10 mouse cellular contexts compared by ENCODE assay signal in the genomic region with DNA sequence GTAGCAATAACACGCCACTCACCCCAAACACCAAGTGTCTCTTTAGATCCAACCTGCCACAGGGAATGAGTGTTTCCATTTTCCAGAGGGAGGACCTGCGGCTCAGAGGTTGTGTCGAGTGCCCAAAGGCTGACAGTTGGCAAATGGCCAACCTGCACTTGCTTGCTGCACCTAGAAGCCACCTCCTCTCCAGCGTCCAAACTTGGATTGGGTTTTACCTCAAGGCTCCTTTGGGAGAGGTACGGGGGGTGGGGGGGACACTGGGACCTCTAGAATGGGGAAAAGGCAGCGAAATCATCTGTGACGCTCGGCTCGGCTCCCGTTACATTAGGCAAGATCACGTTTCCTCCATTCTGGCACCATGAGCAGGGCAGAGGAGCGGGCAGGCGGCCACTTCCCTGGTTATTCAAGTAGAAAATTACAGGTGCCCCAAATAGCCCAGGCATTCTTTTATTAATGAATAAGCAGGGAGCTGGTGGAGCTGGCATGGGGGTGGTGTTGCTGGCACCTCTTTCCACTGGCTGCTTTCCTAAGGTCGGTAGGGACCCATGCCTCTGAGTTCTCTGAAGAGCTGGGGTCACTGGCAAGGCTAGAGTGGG. TPM values are rescaled to one million over a fixed set of nuclear protein-coding genes. Genes with fewer than 3 reads are reported as not detected.
DNase-seq lines count a peak whose midpoint lies in the region; ATAC-seq and TF ChIP-seq lines count a peak whose summit lies in the region.
"Had no signal": no experiment of that assay in that cellular context is flagged by ENCODE, and none has a peak within 500 bp of the region (broad histone marks: within the 10 kb centered on the region; RNA-seq: fewer than 3 reads in every experiment).

No protein-coding gene starts in this region.

- no peak; the same call in 1 of the 2 replicates for ATAC-seq in embryonic facial prominence, embryonic 13.5 days (ENCODE audit: insufficient number of reproducible peaks, insufficient read depth, low FRiP score, low TSS enrichment, low read depth)
- ATAC-seq in stomach, postnatal 0 days (ENCODE audit: low FRiP score, low TSS enrichment) = no peak
- no peak for ATAC-seq in intestine, postnatal 0 days

- 63% methylated on average over 14 of the region's 14 CpGs for WGBS in embryonic facial prominence, embryonic 13.5 days
- WGBS in embryonic facial prominence, embryonic 10.5 days = 89% methylated on average over 14 of the region's 14 CpGs
- 78% methylated on average over 14 of the region's 14 CpGs for WGBS in stomach, postnatal 0 days
- WGBS in intestine, postnatal 0 days = 87% methylated on average over 14 of the region's 14 CpGs

- no peak overlapping the region for H3K4me2 ChIP-seq in embryonic facial prominence, embryonic 13.5 days
- no peak overlapping the region for H3K4me2 ChIP-seq in stomach, postnatal 0 days (replicated peaks; ENCODE audit: low read depth)
- H3K4me2 ChIP-seq in intestine, postnatal 0 days (replicated peaks; ENCODE audit: low read depth) = no peak overlapping the region

- 0 out of 2 replicates have a peak overlapping the region, but pooled peaks have one; percentile 36 for H3K27ac ChIP-seq in embryonic facial prominence, embryonic 13.5 days
- H3K27ac ChIP-seq in embryonic facial prominence, embryonic 10.5 days (replicated peaks) = no peak overlapping the region
- no peak overlapping the region for H3K27ac ChIP-seq in stomach, postnatal 0 days (replicated peaks)
- H3K27ac ChIP-seq in intestine, postnatal 0 days (ENCODE audit: low read depth, low read length) = no peak overlapping the region
- H3K27ac ChIP-seq: limb, embryonic 10.5 days; midbrain, embryonic 10.5 days had no signal

- H3K9ac ChIP-seq in embryonic facial prominence, embryonic 13.5 days = no peak overlapping the region
- H3K9ac ChIP-seq in stomach, postnatal 0 days (ENCODE audit: low read length) = no peak overlapping the region
- no peak overlapping the region for H3K9ac ChIP-seq in intestine, postnatal 0 days (ENCODE audit: low read depth, low read length)

- H3K36me3 ChIP-seq in embryonic facial prominence, embryonic 13.5 days = no peaks in the 10 kb centered on the region
- H3K36me3 ChIP-seq in embryonic facial prominence, embryonic 10.5 days (replicated peaks) = no peaks in the 10 kb centered on the region
- H3K36me3 ChIP-seq in stomach, postnatal 0 days (ENCODE audit: control insufficient read depth, insufficient read depth, low read length) = no peaks in the 10 kb centered on the region
- no peaks in the 10 kb centered on the region for H3K36me3 ChIP-seq in intestine, postnatal 0 days (ENCODE audit: control insufficient read depth, insufficient read depth)
- H3K36me3 ChIP-seq: limb, embryonic 10.5 days; midbrain, embryonic 10.5 days had no signal

- peaks cover 32% of the 10 kb centered on the region for H3K4me1 ChIP-seq in embryonic facial prominence, embryonic 13.5 days
- peaks cover 42% of the 10 kb centered on the region for H3K4me1 ChIP-seq in embryonic facial prominence, embryonic 10.5 days
- H3K4me1 ChIP-seq in stomach, postnatal 0 days (replicated peaks; ENCODE audit: control insufficient read depth, insufficient read depth) = no peaks in the 10 kb centered on the region
- H3K4me1 ChIP-seq in intestine, postnatal 0 days (replicated peaks; ENCODE audit: control insufficient read depth, insufficient read depth, low read length) = no peaks in the 10 kb centered on the region

- DNase-seq in embryonic facial prominence, embryonic 10.5 days (ENCODE audit: low spot score) = no peak
- DNase-seq in ovary, adult 18-20 months (ENCODE audit: low spot score) = peak; percentile 15
- DNase-seq in ovary, postnatal 10 days (ENCODE audit: low spot score) = no peak
- peak; percentile 95 to 98 for DNase-seq in kidney, adult 8-10 months
- DNase-seq in stomach, postnatal 0 days (ENCODE audit: low spot score) = no peak
- DNase-seq in yolk sac, embryonic 10.5 days (ENCODE audit: low spot score) = no peak

- no peak for TF ChIP-seq CTCF in stomach, postnatal 0 days (IDR thresholded peaks at IDR 0.05; ENCODE audit: low read depth)
- no peak for TF ChIP-seq CTCF in intestine, postnatal 0 days (IDR thresholded peaks at IDR 0.05; ENCODE audit: low read depth)

- no peak for TF ChIP-seq EP300 in stomach, postnatal 0 days (optimal IDR thresholded peaks at IDR 0.05)

- no peaks in the 10 kb centered on the region for H3K27me3 ChIP-seq in embryonic facial prominence, embryonic 13.5 days
- no peaks in the 10 kb centered on the region for H3K27me3 ChIP-seq in embryonic facial prominence, embryonic 10.5 days (replicated peaks; ENCODE audit: low read depth, poor library complexity, severe bottlenecking)
- no peaks in the 10 kb centered on the region for H3K27me3 ChIP-seq in stomach, postnatal 0 days (ENCODE audit: control insufficient read depth, insufficient read depth, low read length)
- no peaks in the 10 kb centered on the region for H3K27me3 ChIP-seq in intestine, postnatal 0 days (replicated peaks; ENCODE audit: control insufficient read depth, insufficient read depth, low read length)

- no peaks in the 10 kb centered on the region for H3K9me3 ChIP-seq in embryonic facial prominence, embryonic 13.5 days
- H3K9me3 ChIP-seq in embryonic facial prominence, embryonic 10.5 days = no peaks in the 10 kb centered on the region
- H3K9me3 ChIP-seq in stomach, postnatal 0 days (ENCODE audit: control insufficient read depth, low read length) = no peaks in the 10 kb centered on the region
- no peaks in the 10 kb centered on the region for H3K9me3 ChIP-seq in intestine, postnatal 0 days (ENCODE audit: control insufficient read depth)
- H3K9me3 ChIP-seq: limb, embryonic 10.5 days; midbrain, embryonic 10.5 days had no signal

- H3K4me3 ChIP-seq in embryonic facial prominence, embryonic 13.5 days = no peak overlapping the region
- H3K4me3 ChIP-seq in embryonic facial prominence, embryonic 10.5 days = no peak overlapping the region
- no peak overlapping the region for H3K4me3 ChIP-seq in stomach, postnatal 0 days (ENCODE audit: low read depth, low read length)
- no peak overlapping the region for H3K4me3 ChIP-seq in intestine, postnatal 0 days (ENCODE audit: low read depth, low read length)
- H3K4me3 ChIP-seq: limb, embryonic 10.5 days; midbrain, embryonic 10.5 days had no signal

RNA-seq across cellular contexts. Expression of a gene that starts 13.6 kb away (rescaled TPM):
- 1.0 and 2.3 TPM in 2 replicates for polyA plus RNA-seq in embryonic facial prominence, embryonic 13.5 days (2015; fragmentation: Nextera tagmentation; extraction: Ambion mirVana)
- polyA plus RNA-seq in embryonic facial prominence, embryonic 10.5 days (2016; fragmentation: Nextera tagmentation; extraction: Ambion mirVana) = 1.1 and 1.6 TPM in 2 replicates
- 0.31 and 0.36 TPM in 2 replicates for polyA plus RNA-seq in stomach, postnatal 0 days (2015; fragmentation: Nextera tagmentation; extraction: Ambion mirVana)
- polyA plus RNA-seq in intestine, postnatal 0 days (2015; fragmentation: Nextera tagmentation; extraction: Ambion mirVana) = 0.16 TPM in 2 replicates

RNA-seq across cellular contexts. Expression of a gene that starts 47.1 kb away (rescaled TPM):
- polyA plus RNA-seq in embryonic facial prominence, embryonic 13.5 days (2015; fragmentation: Nextera tagmentation; extraction: Ambion mirVana) = 0.22 and 1.7 TPM in 2 replicates
- polyA plus RNA-seq in embryonic facial prominence, embryonic 10.5 days (2016; fragmentation: Nextera tagmentation; extraction: Ambion mirVana) = 0.24 and 0.42 TPM in 2 replicates
- 57.9 and 66.2 TPM in 2 replicates for polyA plus RNA-seq in stomach, postnatal 0 days (2015; fragmentation: Nextera tagmentation; extraction: Ambion mirVana)
- 7.3 and 13.3 TPM in 2 replicates for polyA plus RNA-seq in intestine, postnatal 0 days (2015; fragmentation: Nextera tagmentation; extraction: Ambion mirVana)
- polyA plus RNA-seq: limb, embryonic 10.5 days had no signal

Comparison
In these comparisons a context has a peak if more than half of its experiments do, and no peak if none do; other contexts are left out.
1. DNase-seq: peak in ovary, adult 18-20 months (single experiment) and kidney, adult 8-10 months (2 of 2); none in embryonic facial prominence, embryonic 10.5 days (single experiment), ovary, postnatal 10 days (single experiment), stomach, postnatal 0 days (single experiment) and yolk sac, embryonic 10.5 days (single experiment).